Mouse (Mus musculus): ENCODE results near the gene Zfp1. TPM values are rescaled to one million over a fixed set of nuclear protein-coding genes. Genes with fewer than 3 reads are reported as not detected.
"Not testable (repeated sequence)": the region's sequence is repeated elsewhere in the genome, so short reads cannot be mapped to it uniquely, and the experiment has no call there.

The Zfp1 gene
- total RNA-seq, 1 experiment from 2014 or later = 9.6 TPM

GRCm38 (mm10) chr8:111624081-111624852 lies 18.9 kb upstream of the Zfp1 start:
- no peak for ATAC-seq (replicated peaks; ENCODE audit: insufficient number of reproducible peaks, low FRiP score, low TSS enrichment, poor library complexity, severe bottlenecking)

GRCm38 (mm10) chr8:111624853-111625221 lies 18.4 kb upstream of the Zfp1 start:
- ATAC-seq (replicated peaks; ENCODE audit: insufficient number of reproducible peaks, low FRiP score, low TSS enrichment, poor library complexity, severe bottlenecking) = no peak

GRCm38 (mm10) chr8:111625694-111626527 lies 17.3 kb upstream of the Zfp1 start:
- ATAC-seq (replicated peaks; ENCODE audit: insufficient number of reproducible peaks, low FRiP score, low TSS enrichment, poor library complexity, severe bottlenecking) = peak; percentile 74

- no peak for ATAC-seq (replicated peaks; ENCODE audit: insufficient number of reproducible peaks, low FRiP score, low TSS enrichment, poor library complexity, severe bottlenecking)
These were observed 16.7 kb upstream of the Zfp1 start for GRCm38 (mm10) chr8:111626528-111626820.

GRCm38 (mm10) chr8:111626933-111627332 lies 16.3 kb upstream of the Zfp1 start:
- ATAC-seq (replicated peaks; ENCODE audit: insufficient number of reproducible peaks, low FRiP score, low TSS enrichment, poor library complexity, severe bottlenecking) = no peak

- no peak for ATAC-seq (replicated peaks; ENCODE audit: insufficient number of reproducible peaks, low FRiP score, low TSS enrichment, poor library complexity, severe bottlenecking)
These were observed 15.3 kb upstream of the Zfp1 start for GRCm38 (mm10) chr8:111627923-111628322.

GRCm38 (mm10) chr8:111628401-111628800 lies 14.8 kb upstream of the Zfp1 start:
- no peak for ATAC-seq (replicated peaks; ENCODE audit: insufficient number of reproducible peaks, low FRiP score, low TSS enrichment, poor library complexity, severe bottlenecking)

GRCm38 (mm10) chr8:111628894-111629501 lies 14.2 kb upstream of the Zfp1 start:
- no peak for ATAC-seq (replicated peaks; ENCODE audit: insufficient number of reproducible peaks, low FRiP score, low TSS enrichment, poor library complexity, severe bottlenecking)

- no peak; the same call in 1 of the 2 replicates for ATAC-seq (replicated peaks; ENCODE audit: insufficient number of reproducible peaks, low FRiP score, low TSS enrichment, poor library complexity, severe bottlenecking)
These were observed 13.1 kb upstream of the Zfp1 start, which contains the start of gene Ldhd for GRCm38 (mm10) chr8:111630105-111630521. Gene Ldhd (minus strand): TSS chr8:111630374.

GRCm38 (mm10) chr8:111631589-111631988 lies 11.6 kb upstream of the Zfp1 start:
- ATAC-seq (replicated peaks; ENCODE audit: insufficient number of reproducible peaks, low FRiP score, low TSS enrichment, poor library complexity, severe bottlenecking) = no peak

GRCm38 (mm10) chr8:111632976-111633375 lies 10.2 kb upstream of the Zfp1 start:
- no peak for ATAC-seq (replicated peaks; ENCODE audit: insufficient number of reproducible peaks, low FRiP score, low TSS enrichment, poor library complexity, severe bottlenecking)

GRCm38 (mm10) chr8:111638086-111638485 lies 5.1 kb upstream of the Zfp1 start:
- no peak for ATAC-seq (replicated peaks; ENCODE audit: insufficient number of reproducible peaks, low FRiP score, low TSS enrichment, poor library complexity, severe bottlenecking)

GRCm38 (mm10) chr8:111641064-111641463 lies 2.1 kb upstream of the Zfp1 start:
- no peak for ATAC-seq (replicated peaks; ENCODE audit: insufficient number of reproducible peaks, low FRiP score, low TSS enrichment, poor library complexity, severe bottlenecking)

- ATAC-seq (replicated peaks; ENCODE audit: insufficient number of reproducible peaks, low FRiP score, low TSS enrichment, poor library complexity, severe bottlenecking) = no peak
These were observed 705 bp upstream of the Zfp1 start for GRCm38 (mm10) chr8:111642496-111642895.

GRCm38 (mm10) chr8:111642939-111643263 lies 300 bp upstream of the Zfp1 start:
- ATAC-seq (replicated peaks; ENCODE audit: insufficient number of reproducible peaks, low FRiP score, low TSS enrichment, poor library complexity, severe bottlenecking) = no peak

GRCm38 (mm10) chr8:111644286-111645051 lies 1.3 kb downstream of the Zfp1 start:
- not testable (repeated sequence) for ATAC-seq (replicated peaks; ENCODE audit: insufficient number of reproducible peaks, low FRiP score, low TSS enrichment, poor library complexity, severe bottlenecking)

GRCm38 (mm10) chr8:111645715-111646114 lies 2.5 kb downstream of the Zfp1 start:
- ATAC-seq (replicated peaks; ENCODE audit: insufficient number of reproducible peaks, low FRiP score, low TSS enrichment, poor library complexity, severe bottlenecking) = no peak

GRCm38 (mm10) chr8:111648834-111649233 lies 5.6 kb downstream of the Zfp1 start:
- ATAC-seq (replicated peaks; ENCODE audit: insufficient number of reproducible peaks, low FRiP score, low TSS enrichment, poor library complexity, severe bottlenecking) = no peak

- ATAC-seq (replicated peaks; ENCODE audit: insufficient number of reproducible peaks, low FRiP score, low TSS enrichment, poor library complexity, severe bottlenecking) = no peak
These were observed 7.5 kb downstream of the Zfp1 start for GRCm38 (mm10) chr8:111650651-111651050.
